Mouse (Mus musculus) erythroblast, embryonic 14.5 days (primary cell): Measurements from ENCODE around the gene Pkd1l3.

Source experiments
- GATA1 ChIP-seq: IDR thresholded peaks from 2 replicates; pipeline ENCODE4 v1.6.1; 2012; ENCODE audit warnings: low read length, inconsistent platforms, mixed read lengths
- TAL1 ChIP-seq: IDR thresholded peaks from 3 replicates; pipeline ENCODE4 v1.6.1; 2012; ENCODE audit warnings: low read length, inconsistent platforms, mixed read lengths

GRCm38 (mm10) chr8:109609153-109609502 lies 5.2 kb upstream of the Pkd1l3 start:
- no peak for TF ChIP-seq TAL1
- no peak for TF ChIP-seq GATA1
